Mouse (Mus musculus) heart, adult 2 months (tissue): ENCODE measurements at regions not wholly inside any gene's neighbourhood (a gene's known extent, or its start where the extent isn't known, plus 50 kb on each side); places are given as distances from the start of the nearest gene placed in this dataset.

ENCODE experiments used
- CTCF ChIP-seq: fragments of 200-600 bp; IDR thresholded peaks from 2 replicates; pipeline ENCODE4 v1.8.1; 2022; ENCODE audit warnings: antibody characterized with exemption, mild to moderate bottlenecking, moderate library complexity
- EP300 ChIP-seq: fragments of 200-500 bp; IDR thresholded peaks from 2 replicates; pipeline ENCODE4 v1.6.1; 2011; ENCODE audit warnings: low read depth, low read length, control low read depth; ENCODE audit not compliant: insufficient read depth
- POLR2A ChIP-seq: fragments of 200-500 bp; IDR thresholded peaks from 2 replicates; pipeline ENCODE4 v1.6.1; 2011; ENCODE audit warnings: mild to moderate bottlenecking, low read depth, low read length, control low read depth; ENCODE audit not compliant: insufficient read depth

- TF ChIP-seq CTCF: no peak
- TF ChIP-seq POLR2A: no peak
- TF ChIP-seq EP300: no peak
These were observed 108.1 kb downstream of the Insig2 start for GRCm38 (mm10) chr1:121224250-121224649.
